Mouse (Mus musculus): ENCODE data around the gene Zfp324.

Zfp324 gene

GRCm38 (mm10) chr7:12966104-12966845, 637 bp downstream of the Zfp324 start:
- CTCF ChIA-PET: interaction anchor here (0.6 kb wide), 1 partner anchor 47 kb away, joined by 4 read pairs; no protein-coding TSS in a partner anchor

DNA sequence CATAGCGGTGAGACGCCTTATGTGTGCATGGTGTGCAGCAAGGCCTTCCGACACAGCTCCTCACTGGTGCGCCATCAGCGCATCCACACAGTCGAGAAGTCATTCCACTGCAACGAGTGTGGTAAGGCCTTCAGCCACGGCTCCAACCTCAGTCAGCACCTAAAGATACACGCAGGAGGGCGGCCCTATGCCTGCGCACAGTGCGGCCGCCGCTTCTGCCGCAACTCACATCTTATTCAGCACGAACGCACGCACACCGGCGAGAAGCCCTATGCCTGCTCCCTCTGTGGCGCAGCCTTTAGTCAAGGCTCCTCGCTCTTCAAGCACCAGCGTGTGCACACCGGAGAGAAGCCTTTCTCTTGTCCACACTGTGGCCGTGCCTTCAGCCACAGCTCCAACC, 5.3 kb downstream of the Zfp324 start:
- CTCF ChIA-PET: no interaction called here

GRCm38 (mm10) chr7:12977682-12978389, 12.2 kb downstream of the Zfp324 start, which contains the start of gene Zfp446:
TSS of gene Zfp446 (plus strand) at chr7:12977848.
- CTCF ChIA-PET: interaction anchor here (0.5 to 0.6 kb wide), 3 partner anchors 16 to 58 kb away, joined by 5 to 11 read pairs (median 8); no protein-coding TSS in a partner anchor

- CTCF ChIA-PET: interaction anchor here (0.6 kb wide), 2 partner anchors 9 to 17 kb away, joined by 3 to 11 read pairs; no protein-coding TSS in a partner anchor
Measured at GRCm38 (mm10) chr7:12978931-12979722, 13.5 kb downstream of the Zfp324 start.

GRCm38 (mm10) chr7:12979776-12980175, 14.1 kb downstream of the Zfp324 start:
- CTCF ChIA-PET: no interaction called here

DNA sequence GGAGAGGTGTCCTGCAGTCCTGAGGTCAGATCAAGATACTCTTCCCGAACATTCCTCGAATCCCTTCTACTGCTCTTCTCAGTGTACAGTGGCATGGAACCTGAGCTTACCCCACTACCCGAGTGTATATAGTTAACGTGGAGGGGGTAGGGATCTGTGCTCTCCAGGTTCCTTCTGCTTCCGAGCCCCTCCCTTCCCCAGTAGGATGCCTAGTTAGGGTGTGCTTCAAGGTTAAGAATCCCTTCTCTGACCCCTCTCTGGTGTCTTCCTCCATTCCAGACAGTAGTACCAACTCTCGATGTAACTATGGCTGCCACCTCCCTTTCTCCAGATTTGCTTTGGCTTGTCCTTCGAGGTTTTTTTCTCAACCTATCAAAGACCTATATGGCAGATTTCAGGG, 14.7 kb downstream of the Zfp324 start:
- CTCF ChIA-PET: no interaction called here

GRCm38 (mm10) chr7:12985724-12986123, 20.1 kb downstream of the Zfp324 start:
- CTCF ChIA-PET: no interaction called here

DNA sequence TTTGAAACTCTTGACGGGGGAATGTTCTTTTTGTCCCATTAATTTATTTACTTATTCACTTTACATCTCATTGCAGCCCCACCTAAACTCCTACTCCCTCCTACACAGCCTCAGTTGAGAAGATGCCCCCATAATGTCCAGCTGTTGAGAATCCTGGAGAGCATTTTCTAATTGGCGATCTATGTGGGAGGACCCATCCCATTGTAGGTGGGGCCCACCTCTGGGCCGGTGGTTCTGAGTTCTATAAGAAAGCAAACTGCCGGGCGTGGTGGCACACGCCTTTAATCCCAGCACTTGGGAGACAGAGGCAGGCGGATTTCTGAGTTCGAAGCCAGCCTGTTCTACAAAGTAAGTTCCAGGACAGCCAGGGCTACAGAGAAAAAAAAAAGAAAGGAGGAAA, 21.3 kb downstream of the Zfp324 start:
- CTCF ChIA-PET: no interaction called here

DNA sequence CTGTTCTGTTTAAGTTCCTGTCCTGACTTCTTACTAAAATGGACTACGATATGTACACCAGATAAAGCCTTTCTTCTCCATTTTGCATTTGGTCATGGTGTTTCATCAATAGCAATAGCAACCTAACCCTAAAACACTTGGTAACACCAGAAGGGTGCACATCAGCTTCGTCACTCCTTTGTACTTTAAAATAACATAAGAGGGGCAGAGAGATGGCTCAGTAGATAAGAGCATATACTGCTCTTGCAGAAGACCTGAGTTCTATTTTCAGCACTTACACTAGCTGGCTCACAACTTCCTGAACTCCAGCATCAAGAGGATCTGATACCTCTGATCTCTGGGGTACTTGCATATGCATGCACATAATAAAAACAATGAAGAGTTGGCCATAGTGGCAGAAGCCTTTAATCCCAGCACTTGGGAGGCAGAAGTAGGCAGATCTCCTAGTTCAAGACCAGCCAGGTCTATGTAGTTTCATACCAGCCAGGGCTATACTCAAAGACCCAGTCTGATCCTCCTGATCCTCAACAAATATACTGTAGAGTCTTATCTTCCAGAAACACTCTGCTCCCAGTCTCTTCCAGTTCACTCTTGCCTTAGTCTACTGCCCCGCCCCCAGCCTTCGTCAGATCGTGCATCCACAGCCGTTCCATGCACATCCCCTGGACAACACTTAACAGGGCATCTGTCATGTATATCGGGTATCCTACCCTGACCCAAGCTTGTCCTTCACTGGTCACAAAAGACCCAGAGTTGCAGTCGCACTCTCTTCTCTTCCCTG, 22.0 kb downstream of the Zfp324 start:
- CTCF ChIA-PET: interaction anchor here (0.9 kb wide), 1 partner anchor 9 kb away, joined by 3 read pairs; no protein-coding TSS in a partner anchor

DNA sequence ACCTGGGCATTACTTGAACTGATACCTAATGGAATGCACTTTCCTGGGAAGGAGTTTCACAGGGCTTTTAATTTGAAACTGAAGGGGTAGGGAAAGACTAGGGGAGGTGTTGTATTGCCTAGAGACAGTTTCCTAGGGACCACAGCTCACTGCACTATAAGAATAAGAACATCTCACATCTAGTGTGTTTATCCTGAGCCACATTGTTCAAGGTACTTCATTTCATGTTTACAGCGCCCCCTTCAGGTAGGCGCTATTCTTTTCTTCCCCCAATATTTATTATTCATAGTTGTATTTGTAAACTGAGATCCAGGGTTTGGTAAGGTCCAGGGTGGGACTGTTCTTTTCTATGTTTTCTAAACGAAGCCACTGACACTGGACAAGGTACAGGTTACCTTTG, 26.6 kb downstream of the Zfp324 start:
- CTCF ChIA-PET: interaction anchor here (1.0 kb wide), 1 partner anchor 8 kb away, joined by 3 read pairs; no protein-coding TSS in a partner anchor

DNA sequence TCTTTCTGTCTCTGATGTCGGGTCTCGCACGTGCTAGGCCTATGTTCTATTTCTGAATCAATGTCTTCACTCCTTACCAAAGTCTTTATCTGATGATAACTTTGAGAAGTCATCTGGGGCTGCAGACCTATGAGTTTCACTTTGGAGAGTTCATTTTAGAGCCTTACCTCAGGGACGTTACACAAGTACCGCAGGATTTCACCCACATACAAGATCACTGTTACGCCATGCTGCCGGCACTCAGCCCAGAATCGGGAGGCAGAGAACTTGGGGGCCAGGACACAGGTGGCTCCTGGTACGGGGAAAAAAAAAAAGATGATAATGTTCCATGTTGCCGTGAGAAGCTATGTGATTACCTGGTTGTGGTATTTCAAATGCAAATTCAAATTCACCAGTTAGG, 27.5 kb downstream of the Zfp324 start:
- CTCF ChIA-PET: interaction anchor here (1.0 kb wide), 1 partner anchor 37 kb away, joined by 3 read pairs; no protein-coding TSS in a partner anchor

GRCm38 (mm10) chr7:12995862-12996261, 30.2 kb downstream of the Zfp324 start:
- CTCF ChIA-PET: no interaction called here

DNA sequence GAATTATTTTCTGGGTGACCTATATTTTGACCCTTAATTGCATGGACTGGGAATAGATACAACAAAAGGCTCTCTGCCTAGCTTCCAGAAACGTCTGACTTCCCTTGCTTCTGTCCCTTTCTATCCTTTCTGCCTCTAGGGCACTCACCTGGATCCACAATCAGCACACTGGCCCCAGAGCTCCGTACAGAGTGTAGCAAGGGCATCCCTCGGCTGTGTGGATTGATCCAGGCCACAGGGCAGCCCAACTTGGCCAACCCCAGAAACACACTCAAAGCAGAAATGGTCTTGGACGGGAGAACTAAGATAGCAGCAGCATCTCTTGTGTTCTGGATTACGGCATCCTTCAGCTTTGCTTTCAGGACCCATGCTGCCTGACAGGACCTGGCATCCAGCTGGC, 31.6 kb downstream of the Zfp324 start:
- CTCF ChIA-PET: interaction anchor here (1.1 kb wide), 1 partner anchor 13 kb away, joined by 4 read pairs; the partner anchor contains the start of gene Zbtb45

- CTCF ChIA-PET: interaction anchor here (1.1 kb wide), 1 partner anchor 12 kb away, joined by 4 read pairs; the partner anchor contains the start of gene Zbtb45
Measured at GRCm38 (mm10) chr7:12998053-12998452, 32.4 kb downstream of the Zfp324 start, which contains the start of gene Slc27a5. TSS of gene Slc27a5 (minus strand) at chr7:12998192.

DNA sequence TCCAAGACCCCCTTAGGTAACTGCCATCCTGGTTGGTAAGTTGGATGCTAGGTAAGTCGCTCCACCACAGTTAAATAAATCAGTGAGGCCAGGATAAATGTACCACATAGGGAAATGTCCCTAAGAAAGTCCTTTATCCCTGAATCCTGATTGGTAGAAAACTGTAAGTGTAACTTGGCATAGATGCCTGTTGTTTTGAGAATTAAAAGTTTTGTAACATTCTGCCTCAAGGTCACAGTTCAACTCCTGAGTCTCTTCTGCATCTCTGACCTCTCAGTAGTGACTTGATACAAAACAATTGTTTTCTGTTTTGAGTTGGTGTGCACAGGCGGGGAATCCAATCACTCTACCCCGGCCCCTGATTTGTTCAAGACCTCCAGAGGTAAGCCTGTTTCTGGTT, 33.2 kb downstream of the Zfp324 start, which contains the start of gene Trim28:
Gene Trim28, plus strand, starts transcription at position 264 of the 400 bp plus-strand sequence.
- CTCF ChIA-PET: no interaction called here

- CTCF ChIA-PET: no interaction called here
Measured at GRCm38 (mm10) chr7:13001584-13001983, 35.9 kb downstream of the Zfp324 start.

DNA sequence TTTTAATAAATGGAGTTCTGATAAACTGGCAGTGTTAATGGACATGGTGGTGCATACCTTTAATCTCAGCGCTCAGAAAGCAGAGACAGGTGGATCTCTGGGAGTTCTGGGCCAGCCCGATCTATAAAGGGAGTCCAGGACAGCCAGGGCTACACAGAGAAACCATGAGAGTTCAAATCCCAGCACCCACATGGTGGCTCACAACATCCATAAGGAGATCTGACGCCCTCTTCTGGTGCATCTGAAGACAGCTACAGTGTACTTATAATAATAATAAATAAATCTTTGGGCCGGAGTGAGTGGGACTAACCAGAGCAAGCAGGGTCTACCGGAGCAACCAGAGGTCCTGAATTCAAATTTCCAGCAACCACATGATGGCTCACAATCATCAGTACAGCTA, 37.7 kb downstream of the Zfp324 start:
- CTCF ChIA-PET: no interaction called here

- CTCF ChIA-PET: interaction anchor here (0.9 kb wide), 1 partner anchor 29 kb away, joined by 4 read pairs; the partner anchor contains the start of gene Chmp2a
Measured at GRCm38 (mm10) chr7:13006011-13006410, 40.4 kb downstream of the Zfp324 start.

DNA sequence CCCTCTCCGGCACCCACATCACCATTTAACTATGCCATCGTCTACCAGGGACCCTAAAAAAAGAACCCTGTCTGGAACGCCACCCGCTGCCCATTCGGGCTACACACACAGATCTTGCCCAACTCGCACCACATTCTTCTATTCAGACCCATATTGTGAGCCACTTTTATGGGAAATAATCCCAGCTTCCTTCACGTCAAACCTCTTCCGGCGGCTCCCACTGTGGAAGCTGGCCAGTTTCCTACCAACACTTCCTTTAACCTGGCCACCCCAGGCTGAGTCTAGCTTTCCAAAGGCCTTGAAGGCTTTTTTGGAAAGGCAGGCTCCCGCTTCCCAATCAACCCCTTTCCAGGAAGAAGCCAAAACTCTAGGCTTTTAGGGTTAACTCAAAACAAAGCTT, 40.9 kb downstream of the Zfp324 start:
- CTCF ChIA-PET: no interaction called here

- CTCF ChIA-PET: interaction anchor here (0.6 kb wide), 1 partner anchor 10 kb away, joined by 3 read pairs; no protein-coding TSS in a partner anchor
Measured at GRCm38 (mm10) chr7:13007341-13008092, 41.9 kb downstream of the Zfp324 start.
